Mouse (Mus musculus) forebrain, embryonic 11.5 days (tissue): Measurements from ENCODE around the gene Tada2b. TPM values are rescaled to one million over a fixed set of nuclear protein-coding genes. Genes with fewer than 3 reads are reported as not detected.
A peak's percentile ranks its signal among the peaks of the same experiment; 100 is the strongest.

Source experiments
- ATAC-seq: fragments of 200-750 bp; cut with Nextera tagmentation; replicated peaks from 2 replicates; pipeline ENCODE4 v1.8.0; 2017; ENCODE audit warnings: moderate TSS enrichment; ENCODE audit not compliant: low FRiP score
- DNase-seq: peaks from one replicate; pipeline ENCODE4 v3.0.0-alpha.2; 2017; ENCODE audit warnings: low spot score
- H3K27ac ChIP-seq: fragments of 300-500 bp; sonication (generic); 2 replicates; pipeline ENCODE4 v1.5.1; 2014; ENCODE audit warnings: low read depth, low read length
- H3K27me3 ChIP-seq: fragments of 300-500 bp; sonication (generic); 2 replicates; pipeline ENCODE4 v1.6.1; 2014; ENCODE audit warnings: mild to moderate bottlenecking, low read length, mixed read lengths; ENCODE audit not compliant: control insufficient read depth, insufficient read depth
- H3K36me3 ChIP-seq: fragments of 300-500 bp; sonication (generic); 2 replicates; pipeline ENCODE4 v1.6.1; 2014; ENCODE audit warnings: mild to moderate bottlenecking, low read length, moderate library complexity, mixed read lengths; ENCODE audit not compliant: control insufficient read depth, insufficient read depth
- H3K4me1 ChIP-seq: fragments of 300-500 bp; sonication (generic); replicated peaks from 2 replicates; pipeline ENCODE4 v1.6.1; 2014; ENCODE audit warnings: low read length, mixed read lengths; ENCODE audit not compliant: control insufficient read depth, insufficient read depth
- H3K4me2 ChIP-seq: fragments of 300-500 bp; sonication (generic); 2 replicates; pipeline ENCODE4 v1.6.1; 2014; ENCODE audit warnings: low read depth, mild to moderate bottlenecking, low read length, moderate library complexity, mixed read lengths; ENCODE audit not compliant: severe bottlenecking
- H3K4me3 ChIP-seq: fragments of 300-500 bp; sonication (generic); 2 replicates; pipeline ENCODE4 v1.5.1; 2014; ENCODE audit warnings: low read depth, low read length
- H3K9ac ChIP-seq: fragments of 300-500 bp; sonication (generic); 2 replicates; pipeline ENCODE4 v1.6.1; 2014; ENCODE audit warnings: low read length
- H3K9me3 ChIP-seq: fragments of 300-500 bp; sonication (generic); 2 replicates; pipeline ENCODE4 v1.6.1; 2016; ENCODE audit warnings: low read length, mixed read lengths; ENCODE audit not compliant: control insufficient read depth
- WGBS: fragments of 180-500 bp; shearing (Covaris S2); extraction: QIAGEN DNeasy Blood & Tissue Kit; methylation state at CpG from one replicate; pipeline ENCODE4 v1.1.7; 2014; 5-methylcytosine and 5-hydroxymethylcytosine counted together
- polyA plus RNA-seq: library from polyadenylated mRNA; unstranded; fragments of >200 nt; fragmentation: Nextera tagmentation; extraction: Ambion mirVana; gene quantifications from 2 replicates; pipeline ENCODE4 v1.2.1, GENCODE M21; 2014

Tada2b gene
- polyA plus RNA-seq, 1 experiment from 2014 or later, result 3.5 TPM

DNA sequence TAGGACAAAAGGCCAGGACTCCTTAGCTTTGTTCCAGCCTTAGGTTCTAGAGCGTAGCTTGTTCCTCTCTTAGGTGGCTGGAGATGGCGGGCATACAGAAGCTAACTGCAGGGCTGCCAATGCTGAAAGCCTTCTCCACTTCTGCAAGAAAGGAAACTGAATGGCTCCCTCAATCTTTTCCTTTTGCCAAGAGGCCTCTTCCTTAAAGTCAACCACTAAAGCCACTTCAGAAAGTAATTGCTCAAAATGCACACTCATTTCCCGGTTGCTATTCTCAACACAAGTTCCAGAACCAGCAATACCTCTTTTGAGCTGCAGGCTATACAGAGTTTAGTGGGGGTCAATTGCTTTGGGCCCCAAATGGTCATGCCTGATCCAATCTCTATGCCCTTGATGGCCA is 6.6 kb downstream of the Tada2b start:
- 94% methylated on average over 3 of the region's 3 CpGs for WGBS
- Histone ChIP-seq H3K4me1 (peaks cover 2% of the 10 kb centered on the region; the same call in 1 of the 2 replicates), H3K36me3 (no peaks in the 10 kb centered on the region; the same call in 1 of the 2 replicates), H3K27me3 (no peaks in the 10 kb centered on the region), H3K27ac (no peak overlapping the region), H3K9ac (no peak overlapping the region), H3K4me2 (no peak overlapping the region), H3K4me3 (no peak overlapping the region), H3K9me3 (no peaks in the 10 kb centered on the region)
- DNase-seq (no peak), ATAC-seq (no peak)

DNA sequence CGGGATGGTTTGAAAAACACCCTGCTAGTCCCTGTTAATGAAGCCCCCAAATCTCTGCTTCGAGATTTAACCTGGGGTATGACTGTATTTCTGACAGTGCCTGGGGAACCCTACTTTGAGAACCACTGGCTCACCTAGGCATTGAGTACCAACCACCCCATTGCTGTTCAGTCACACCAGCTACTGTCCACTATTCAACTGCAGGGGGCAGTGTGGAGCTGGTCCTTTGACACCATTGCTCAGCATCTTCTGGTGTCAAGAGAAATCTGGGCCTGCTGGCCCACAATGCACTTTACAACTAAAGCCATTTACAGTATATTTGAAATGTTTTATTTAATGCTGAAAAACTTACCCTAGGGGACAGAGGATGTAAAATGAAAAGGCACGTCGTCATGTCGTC is 9.8 kb downstream of the Tada2b start:
- H3K4me2 ChIP-seq, result no peak overlapping the region
- no peaks in the 10 kb centered on the region for H3K27me3 ChIP-seq
- WGBS, result 85% methylated on average over 5 of the region's 5 CpGs
- no peak overlapping the region for H3K4me3 ChIP-seq
- H3K4me1 ChIP-seq, result no peaks in the 10 kb centered on the region
- H3K9ac ChIP-seq, result no peak overlapping the region
- ATAC-seq (no peak), DNase-seq (peak; percentile 84)
- peaks cover 14% of the 10 kb centered on the region for H3K36me3 ChIP-seq
- no peaks in the 10 kb centered on the region for H3K9me3 ChIP-seq
- no peak overlapping the region for H3K27ac ChIP-seq

DNA sequence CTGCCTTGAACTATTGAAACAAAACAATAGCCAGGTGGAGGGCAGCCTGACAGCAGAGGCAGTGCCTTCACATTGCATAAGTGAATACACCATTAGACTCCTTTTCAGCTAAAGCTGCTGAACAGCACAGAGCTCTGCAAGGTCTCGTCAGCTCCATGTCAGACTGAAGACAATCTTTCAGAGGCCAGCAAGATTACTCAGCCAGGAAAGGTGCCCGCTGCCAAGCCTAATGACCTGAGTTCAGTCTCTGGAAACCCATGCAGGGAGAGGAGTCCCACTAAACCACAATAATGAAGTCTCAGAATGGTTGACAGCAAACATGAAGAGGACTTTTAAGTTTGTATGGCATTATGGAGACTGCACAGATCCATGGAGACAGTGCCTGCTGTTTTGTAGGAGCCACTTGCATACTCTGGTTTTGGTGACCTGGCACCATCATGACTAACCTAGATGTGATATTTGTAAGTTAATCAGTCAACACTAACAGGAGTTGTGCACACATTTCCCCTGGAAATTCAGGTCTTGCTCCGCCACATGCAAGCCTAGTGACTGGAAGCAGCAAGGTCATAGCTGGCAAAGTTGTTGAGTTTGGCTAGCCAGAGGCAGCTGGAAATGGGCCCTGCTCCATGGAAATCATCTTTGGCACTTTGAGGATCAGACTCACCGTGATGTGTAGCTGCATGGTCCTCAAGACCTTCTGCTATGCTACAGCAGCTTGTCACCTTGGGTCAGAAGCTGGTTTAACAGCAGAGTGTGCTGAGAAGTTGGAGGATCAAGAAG is 11.0 kb downstream of the Tada2b start:
- H3K9me3 ChIP-seq, result no peaks in the 10 kb centered on the region

DNA sequence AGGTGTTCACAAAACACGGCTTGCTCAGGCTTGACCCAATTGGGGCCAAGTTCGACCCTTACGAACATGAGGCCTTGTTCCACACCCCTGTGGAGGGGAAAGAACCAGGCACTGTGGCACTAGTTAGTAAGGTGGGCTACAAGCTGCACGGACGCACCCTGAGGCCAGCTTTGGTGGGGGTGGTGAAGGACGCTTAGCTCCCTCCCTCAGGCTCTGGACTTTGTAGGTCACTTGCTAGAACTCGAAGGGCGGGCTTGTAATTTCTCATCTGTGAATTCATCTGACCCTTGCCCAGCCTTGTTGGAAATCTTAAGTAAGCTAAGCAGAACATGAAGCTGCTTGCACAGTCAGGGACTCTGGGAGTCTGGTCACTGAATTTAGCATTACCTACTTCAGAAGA is 12.9 kb downstream of the Tada2b start:
- Histone ChIP-seq H3K4me2 (no peak overlapping the region), H3K36me3 (peaks cover 14% of the 10 kb centered on the region), H3K9me3 (no peaks in the 10 kb centered on the region), H3K9ac (no peak overlapping the region), H3K4me1 (peaks cover under 1% of the 10 kb centered on the region; the same call in 1 of the 2 replicates), H3K27ac (no peak overlapping the region), H3K27me3 (no peaks in the 10 kb centered on the region), H3K4me3 (no peak overlapping the region)
- no peak for DNase-seq
- 97% methylated on average over 8 of the region's 8 CpGs for WGBS
- no peak for ATAC-seq

More for the DNA sequence above, 11.0 kb downstream of the Tada2b start:
- no peak overlapping the region for H3K27ac ChIP-seq
- no peak overlapping the region for H3K9ac ChIP-seq
- ATAC-seq (no peak), DNase-seq (no peak)
- peaks cover 14% of the 10 kb centered on the region for H3K36me3 ChIP-seq
- H3K4me1 ChIP-seq, result no peaks in the 10 kb centered on the region
- no peak overlapping the region for H3K4me3 ChIP-seq
- WGBS, result 88% methylated on average over 4 of the region's 4 CpGs
- H3K4me2 ChIP-seq, result no peak overlapping the region
- no peaks in the 10 kb centered on the region for H3K27me3 ChIP-seq

DNA sequence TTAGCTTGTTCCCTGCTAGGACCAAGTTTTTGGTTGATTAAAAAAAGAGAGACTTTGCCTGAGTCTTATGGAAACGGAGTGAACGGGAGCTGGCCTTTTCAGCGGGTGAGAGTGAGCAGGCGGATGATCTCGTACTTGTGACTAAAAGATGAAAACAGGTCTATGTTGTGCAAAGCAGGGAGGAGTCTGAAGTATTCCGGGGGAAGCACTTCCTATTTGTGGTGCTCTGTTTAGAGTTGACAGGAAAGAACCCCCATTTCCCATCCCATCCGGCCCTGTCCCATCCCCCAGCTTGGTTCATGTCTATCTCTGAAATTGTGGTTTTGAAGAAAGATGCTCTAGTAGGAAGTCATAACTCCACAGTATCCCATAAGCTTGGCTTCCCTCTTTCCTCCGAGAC is 18.2 kb downstream of the Tada2b start:
- no peak for ATAC-seq

DNA sequence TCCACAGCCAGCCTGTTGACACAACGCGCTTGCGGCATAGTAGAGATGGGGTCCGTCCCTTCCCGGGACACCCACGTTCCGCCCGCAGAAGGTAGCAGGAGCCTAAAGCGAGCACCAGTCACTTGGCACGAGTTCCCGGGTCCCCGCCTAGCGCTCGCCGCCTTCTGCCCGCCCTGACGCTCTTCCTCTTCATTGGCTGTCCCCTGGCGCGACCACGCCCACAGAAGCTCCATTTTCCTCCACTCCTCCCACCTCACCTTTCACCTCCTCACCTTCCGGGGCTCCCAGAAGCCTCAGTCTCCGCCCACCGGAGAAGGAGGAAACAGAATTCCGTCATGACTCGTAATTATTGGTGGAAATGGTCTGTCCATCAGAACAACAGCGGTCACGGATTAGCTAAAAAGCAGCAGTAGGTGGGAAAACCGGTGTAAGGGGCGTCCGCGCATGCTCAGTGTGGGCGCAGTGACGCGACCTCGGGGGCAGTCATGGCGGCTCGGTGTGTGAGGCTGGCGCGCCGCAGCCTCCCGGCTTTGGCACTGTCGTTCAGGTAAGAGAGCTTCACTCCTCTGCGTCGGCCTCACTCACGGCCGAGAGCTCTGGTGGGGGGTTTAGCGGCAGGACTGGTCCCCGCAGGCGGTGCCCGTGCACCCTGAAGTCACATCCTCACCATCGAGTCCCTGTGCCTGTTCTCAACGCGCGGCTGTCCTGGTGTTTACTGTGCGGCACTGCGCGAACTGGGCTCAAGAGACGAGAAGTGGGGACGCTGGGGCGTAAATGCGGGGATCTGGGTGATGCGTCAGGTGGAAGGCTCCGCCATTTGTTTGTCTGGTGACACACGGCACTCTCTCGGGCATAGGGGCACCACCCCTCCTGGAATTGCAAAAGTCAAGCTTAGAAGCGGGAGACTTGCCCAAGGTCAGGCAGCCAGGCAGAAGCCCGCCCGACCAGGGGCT is 19.1 kb downstream of the Tada2b start, which contains the start of gene Grpel1:
TSS of gene Grpel1 (plus strand) at position 290 of the 953 bp plus-strand sequence.
- peaks cover 13% of the 10 kb centered on the region; the same call in 1 of the 2 replicates for H3K4me1 ChIP-seq
- ATAC-seq (peak; percentile 94), DNase-seq (peak; percentile 98)
- WGBS, result under 1% methylated on average over 68 of the region's 68 CpGs
- H3K4me2 ChIP-seq, result peak within 1 kb of the TSS; percentile 93
- H3K27ac ChIP-seq, result no peak within 1 kb of the TSS
- H3K9me3 ChIP-seq, result no peaks in the 10 kb centered on the region
- H3K4me3 ChIP-seq, result peak within 1 kb of the TSS; percentile 78
- no peaks in the 10 kb centered on the region; the same call in 1 of the 2 replicates for H3K36me3 ChIP-seq
- H3K27me3 ChIP-seq, result peaks cover 4% of the 10 kb centered on the region; the same call in 1 of the 2 replicates
- peak within 1 kb of the TSS; percentile 71 for H3K9ac ChIP-seq

More for the DNA sequence above, 18.2 kb downstream of the Tada2b start:
- no peaks in the 10 kb centered on the region for H3K9me3 ChIP-seq
- H3K4me3 ChIP-seq, result peak overlapping the region; percentile 78
- no peak for DNase-seq
- H3K36me3 ChIP-seq, result peaks cover 4% of the 10 kb centered on the region; the same call in 1 of the 2 replicates
- H3K4me1 ChIP-seq, result peaks cover 13% of the 10 kb centered on the region; the same call in 1 of the 2 replicates
- H3K27me3 ChIP-seq, result peaks cover 4% of the 10 kb centered on the region; the same call in 1 of the 2 replicates
- peak overlapping the region; percentile 71 for H3K9ac ChIP-seq
- no peak overlapping the region for H3K27ac ChIP-seq
- WGBS, result 29% methylated on average over 8 of the region's 8 CpGs
- peak overlapping the region; percentile 93 for H3K4me2 ChIP-seq

DNA sequence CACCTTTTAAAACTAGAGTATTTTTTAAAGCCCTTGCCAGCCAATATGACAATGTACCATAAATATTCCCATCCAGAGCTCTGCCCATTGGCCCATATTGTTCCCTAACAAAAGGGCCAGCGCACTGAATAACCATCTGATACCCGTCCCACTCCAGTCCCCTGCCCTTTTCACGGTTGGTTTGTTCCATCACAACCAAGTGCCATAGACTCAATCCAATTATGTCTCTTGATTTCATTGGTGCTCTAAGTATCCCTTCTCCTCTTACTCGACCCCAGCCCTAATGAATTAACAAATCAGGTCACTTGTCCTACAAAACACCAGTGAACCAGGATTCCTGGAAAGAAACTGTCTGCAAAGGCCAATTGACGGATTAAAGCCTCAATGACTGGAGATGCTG is 20.7 kb downstream of the Tada2b start:
- ATAC-seq (no peak), DNase-seq (no peak)
- Histone ChIP-seq H3K27me3 (peaks cover 4% of the 10 kb centered on the region; the same call in 1 of the 2 replicates), H3K4me3 (no peak overlapping the region), H3K36me3 (no peaks in the 10 kb centered on the region), H3K27ac (no peak overlapping the region), H3K9ac (no peak overlapping the region), H3K4me1 (peaks cover 13% of the 10 kb centered on the region; the same call in 1 of the 2 replicates), H3K9me3 (no peaks in the 10 kb centered on the region), H3K4me2 (no peak overlapping the region)
- WGBS, result 10% methylated on average over 5 of the region's 5 CpGs

DNA sequence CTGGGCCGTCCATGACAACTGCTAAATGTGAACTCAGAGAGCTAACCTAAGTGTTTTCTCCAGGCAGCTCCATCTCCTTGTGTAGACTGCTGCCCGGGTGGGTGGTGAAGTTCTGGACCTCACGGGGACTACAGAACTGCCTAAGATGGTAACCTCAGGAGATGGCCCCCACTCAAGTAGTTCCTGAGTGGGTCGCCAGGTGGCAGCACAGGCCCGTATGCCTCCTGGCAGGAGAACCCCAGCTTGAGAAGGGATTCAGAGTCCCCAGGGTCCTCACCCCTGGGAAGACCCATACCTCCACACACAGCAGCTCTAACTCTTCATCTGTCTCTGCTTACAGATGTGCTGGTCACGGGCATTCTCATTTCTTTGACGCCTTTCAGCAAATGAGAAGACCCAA is 21.3 kb downstream of the Tada2b start:
- DNase-seq, result peak; percentile 88
- ATAC-seq, result 0 out of 2 replicates have a peak, but pooled peaks have one; percentile 25
- 9% methylated on average over 7 of the region's 7 CpGs for WGBS

More for the DNA sequence above, 21.3 kb downstream of the Tada2b start:
- H3K36me3 ChIP-seq, result no peaks in the 10 kb centered on the region
- H3K4me1 ChIP-seq, result peaks cover 13% of the 10 kb centered on the region; the same call in 1 of the 2 replicates
- no peak overlapping the region for H3K4me2 ChIP-seq
- peaks cover 4% of the 10 kb centered on the region; the same call in 1 of the 2 replicates for H3K27me3 ChIP-seq
- no peak overlapping the region for H3K4me3 ChIP-seq
- no peak overlapping the region for H3K27ac ChIP-seq
- no peak overlapping the region for H3K9ac ChIP-seq
- H3K9me3 ChIP-seq, result no peaks in the 10 kb centered on the region
